Mouse (Mus musculus) CH12.LX (cell line): ENCODE measurements around the gene Thrb. TPM values are rescaled to one million over a fixed set of nuclear protein-coding genes. Genes with fewer than 3 reads are reported as not detected.

ENCODE experiments used
- DNase-seq: peaks from one replicate; pipeline ENCODE4 v3.0.0-alpha.2; 2013; ENCODE audit errors: extremely low read depth
- H3K27ac ChIP-seq: 2 replicates; pipeline ENCODE4 v1.5.1; 2012; ENCODE audit warnings: low read depth, mild to moderate bottlenecking, control low read depth, moderate library complexity; ENCODE audit not compliant: insufficient read depth
- H3K27me3 ChIP-seq: replicated peaks from 2 replicates; pipeline ENCODE3; 2012; ENCODE audit warnings: inconsistent platforms
- H3K36me3 ChIP-seq, 2 experiments: replicated peaks in 1 of 2; 2 replicates each; pipeline versions ENCODE3 to v1.6.1; 2012; ENCODE audit warnings: inconsistent platforms in 1 of 2, low read length in 1 of 2, mild to moderate bottlenecking in 1 of 2, mixed read lengths in 1 of 2, moderate library complexity in 1 of 2; ENCODE audit not compliant: control insufficient read depth in 1 of 2, insufficient read depth in 1 of 2
- H3K4me1 ChIP-seq, 2 experiments: 2 replicates each; pipeline ENCODE4 v1.6.1; 2012; ENCODE audit warnings: inconsistent platforms in 1 of 2, moderate library complexity in 1 of 2; ENCODE audit not compliant: insufficient read depth in 2 of 2, control insufficient read depth in 1 of 2
- H3K4me2 ChIP-seq: 2 replicates; pipeline ENCODE4 v1.6.1; 2012; ENCODE audit warnings: low read depth, mild to moderate bottlenecking, control low read depth; ENCODE audit not compliant: poor library complexity, insufficient read depth, severe bottlenecking
- H3K4me3 ChIP-seq, 3 experiments: fragments of 150-350 bp in 1 of 3; sonication (generic) in 1 of 3; replicated peaks in 1 of 3; 2 replicates each; pipeline versions ENCODE3 to v1.5.1; 2011 to 2012; ENCODE audit warnings: low read depth in 2 of 3, low read length in 2 of 3, mild to moderate bottlenecking in 2 of 3, moderate library complexity in 2 of 3, control low read depth in 1 of 3, improper control_type of control experiment in 1 of 3, inconsistent platforms in 1 of 3, mixed read lengths in 1 of 3; ENCODE audit not compliant: poor library complexity in 1 of 3
- H3K79me2 ChIP-seq: replicated peaks from 2 replicates; pipeline ENCODE4 v1.6.1; 2012; ENCODE audit warnings: mild to moderate bottlenecking, moderate library complexity; ENCODE audit not compliant: control insufficient read depth, poor library complexity, insufficient read depth, severe bottlenecking; ENCODE audit errors: extremely low read depth
- H3K9ac ChIP-seq: 2 replicates; pipeline ENCODE4 v1.6.1; 2012; ENCODE audit warnings: low read depth, mild to moderate bottlenecking, control low read depth, moderate library complexity; ENCODE audit not compliant: insufficient read depth
- H3K9me3 ChIP-seq: replicated peaks from 2 replicates; pipeline ENCODE3; 2012; ENCODE audit warnings: low read length, inconsistent platforms, mixed read lengths
- CHD2 ChIP-seq: IDR thresholded peaks from 2 replicates; pipeline ENCODE4 v1.6.1; 2011; ENCODE audit warnings: low read length, improper control_type of control experiment
- CTCF ChIP-seq, 2 experiments: IDR thresholded peaks in 1 of 2; conservative IDR thresholded peaks in 1 of 2; 2 replicates each; pipeline ENCODE4 v1.5.1; 2011 to 2012; ENCODE audit warnings: low read depth in 2 of 2, low read length in 2 of 2, improper control_type of control experiment in 1 of 2, inconsistent platforms in 1 of 2, mild to moderate bottlenecking in 1 of 2, moderate library complexity in 1 of 2
- ELF1 ChIP-seq: IDR thresholded peaks from 2 replicates; pipeline ENCODE4 v1.6.1; 2014; ENCODE audit warnings: low read depth, mild to moderate bottlenecking, inconsistent platforms, low read length, improper control_type of control experiment
- GABPA ChIP-seq: IDR thresholded peaks from 2 replicates; pipeline ENCODE4 v1.6.1; 2012; ENCODE audit warnings: low read depth, low read length, improper control_type of control experiment, inconsistent platforms; ENCODE audit not compliant: insufficient replicate concordance
- HCFC1 ChIP-seq: IDR thresholded peaks from 2 replicates; pipeline ENCODE4 v1.6.1; 2012; ENCODE audit warnings: low read depth, mild to moderate bottlenecking, inconsistent platforms, low read length, improper control_type of control experiment
- IRF4 ChIP-seq: IDR thresholded peaks from 2 replicates; pipeline ENCODE4 v1.6.1; 2014; ENCODE audit warnings: low read depth, mild to moderate bottlenecking, inconsistent platforms, low read length, improper control_type of control experiment
- JUND ChIP-seq: conservative IDR thresholded peaks from 2 replicates; pipeline ENCODE4 v1.6.1; 2011; ENCODE audit warnings: low read depth, low read length, improper control_type of control experiment
- KAT2A ChIP-seq: IDR thresholded peaks from 2 replicates; pipeline ENCODE4 v1.6.1; 2012; ENCODE audit warnings: low read length, improper control_type of control experiment, inconsistent platforms; ENCODE audit not compliant: insufficient replicate concordance
- MAFK ChIP-seq: IDR thresholded peaks from 2 replicates; pipeline ENCODE4 v1.6.1; 2011; ENCODE audit warnings: low read length, improper control_type of control experiment; ENCODE audit not compliant: insufficient replicate concordance
- MAX ChIP-seq: IDR thresholded peaks from 2 replicates; pipeline ENCODE4 v1.6.1; 2011; ENCODE audit warnings: low read length, improper control_type of control experiment
- MAZ ChIP-seq: IDR thresholded peaks from 2 replicates; pipeline ENCODE4 v1.6.1; 2012; ENCODE audit warnings: low read depth, mild to moderate bottlenecking, inconsistent platforms, low read length, improper control_type of control experiment, moderate library complexity
- MEF2A ChIP-seq: IDR thresholded peaks from 2 replicates; pipeline ENCODE4 v1.6.1; 2014; ENCODE audit warnings: low read depth, mild to moderate bottlenecking, inconsistent platforms, low read length, improper control_type of control experiment, borderline replicate concordance
- MYC ChIP-seq: IDR thresholded peaks from 2 replicates; pipeline ENCODE4 v1.6.1; 2011; ENCODE audit warnings: low read depth, mild to moderate bottlenecking, improper control_type of control experiment, low read length
- NELFE ChIP-seq: IDR thresholded peaks from 2 replicates; pipeline ENCODE4 v1.6.1; 2011; ENCODE audit warnings: low read depth, low read length, improper control_type of control experiment
- NRF1 ChIP-seq: IDR thresholded peaks from 2 replicates; pipeline ENCODE4 v1.6.1; 2014; ENCODE audit warnings: low read depth, mild to moderate bottlenecking, inconsistent platforms, low read length, improper control_type of control experiment, moderate library complexity
- PAX5 ChIP-seq: IDR thresholded peaks from 2 replicates; pipeline ENCODE4 v1.6.1; 2012; ENCODE audit warnings: low read length, inconsistent platforms, mixed read lengths
- POLR2AphosphoS2 ChIP-seq: IDR thresholded peaks from 2 replicates; pipeline ENCODE4 v1.6.1; 2011; ENCODE audit warnings: low read depth, low read length, improper control_type of control experiment
- RAD21 ChIP-seq: IDR thresholded peaks from 2 replicates; pipeline ENCODE4 v1.6.1; 2011; ENCODE audit warnings: low read depth, mild to moderate bottlenecking, low read length, improper control_type of control experiment, moderate library complexity
- SIN3A ChIP-seq: IDR thresholded peaks from 2 replicates; pipeline ENCODE4 v1.6.1; 2012; ENCODE audit warnings: low read length, improper control_type of control experiment, inconsistent platforms
- SMC3 ChIP-seq: IDR thresholded peaks from 2 replicates; pipeline ENCODE4 v1.6.1; 2011; ENCODE audit warnings: low read depth, low read length, improper control_type of control experiment
- TCF12 ChIP-seq: IDR thresholded peaks from 2 replicates; pipeline ENCODE4 v1.6.1; 2014; ENCODE audit warnings: low read depth, mild to moderate bottlenecking, inconsistent platforms, low read length, improper control_type of control experiment
- ZC3H11A ChIP-seq: IDR thresholded peaks from 2 replicates; pipeline ENCODE4 v1.6.1; 2012; ENCODE audit warnings: low read depth, mild to moderate bottlenecking, inconsistent platforms, low read length, improper control_type of control experiment
- ZMIZ1 ChIP-seq: IDR thresholded peaks from 2 replicates; pipeline ENCODE4 v1.6.1; 2012; ENCODE audit warnings: low read depth, mild to moderate bottlenecking, inconsistent platforms, low read length, improper control_type of control experiment
- dilution Hi-C: fragments of 300-500 bp; cut with MboI; formaldehyde crosslinking; loops from 2 replicates; pipeline ENCODE4 v1.14.3; 2020; ENCODE audit warnings: low sequenced_read_pairs; ENCODE audit not compliant: extremely low pct_unique_long_range_greater_than_20kb, extremely low pct_ligation_motif_present
- in situ Hi-C: fragments of 300-500 bp; cut with MboI; formaldehyde crosslinking; loops from 3 replicates; pipeline ENCODE4 v1.14.3; 2019; ENCODE audit warnings: low sequenced_read_pairs, low pct_ligation_motif_present, low pct_unique_long_range_greater_than_20kb, mixed read lengths
- polyA plus RNA-seq: library from polyadenylated mRNA; unstranded; fragments of >175 nt; gene quantifications from 2 replicates; pipeline ENCODE4 v1.2.1, GENCODE M21; 2012; ENCODE audit warnings: low read depth; ENCODE audit not compliant: insufficient read length
- total RNA-seq, 2 experiments: library from RNA; depleted of rRNA; stranded (reverse); fragments of 300-350 nt in 1 of 2; fragments of >200 nt in 1 of 2; gene quantifications; 2 replicates each; pipeline ENCODE4 v1.2.3; 2012 to 2014

Thrb gene
- total and polyA plus RNA-seq, 3 experiments = 0.56 to 1.6 (median 0.60) TPM

DNA sequence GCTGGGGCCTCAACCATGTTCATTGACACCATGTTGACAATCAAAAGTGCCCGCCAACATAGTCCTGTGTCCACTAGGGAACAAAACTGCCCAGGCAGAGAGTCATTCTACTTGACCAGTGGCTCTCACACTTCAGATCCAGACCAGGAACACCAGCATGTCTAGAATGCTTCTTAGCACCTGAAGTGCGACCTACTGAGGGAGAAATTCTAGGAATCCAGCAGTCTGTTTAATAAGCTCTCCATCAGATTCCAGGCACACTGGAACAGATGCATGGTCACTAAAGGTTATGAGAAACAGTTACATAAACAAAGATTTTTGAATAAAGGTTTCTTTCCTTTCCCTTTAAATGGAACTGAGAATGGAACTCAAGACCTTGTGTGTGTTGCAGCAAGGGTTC is 192.2 kb downstream of the Thrb start:
- Histone ChIP-seq H3K27me3 (no peaks in the 10 kb centered on the region), H3K36me3 (no peaks in the 10 kb centered on the region), H3K4me1 (no peaks in the 10 kb centered on the region), H3K4me2 (no peak overlapping the region), H3K79me2 (no peaks in the 10 kb centered on the region), H3K9ac (no peak overlapping the region), H3K4me3 (no peak overlapping the region), H3K9me3 (no peaks in the 10 kb centered on the region), H3K27ac (no peak overlapping the region)
- dilution Hi-C loops (no loop called here), in situ Hi-C loops (no loop called here)
- TF ChIP-seq KAT2A = no peak
- no peak for TF ChIP-seq NRF1
- no peak for TF ChIP-seq TCF12
- no peak for DNase-seq

DNA sequence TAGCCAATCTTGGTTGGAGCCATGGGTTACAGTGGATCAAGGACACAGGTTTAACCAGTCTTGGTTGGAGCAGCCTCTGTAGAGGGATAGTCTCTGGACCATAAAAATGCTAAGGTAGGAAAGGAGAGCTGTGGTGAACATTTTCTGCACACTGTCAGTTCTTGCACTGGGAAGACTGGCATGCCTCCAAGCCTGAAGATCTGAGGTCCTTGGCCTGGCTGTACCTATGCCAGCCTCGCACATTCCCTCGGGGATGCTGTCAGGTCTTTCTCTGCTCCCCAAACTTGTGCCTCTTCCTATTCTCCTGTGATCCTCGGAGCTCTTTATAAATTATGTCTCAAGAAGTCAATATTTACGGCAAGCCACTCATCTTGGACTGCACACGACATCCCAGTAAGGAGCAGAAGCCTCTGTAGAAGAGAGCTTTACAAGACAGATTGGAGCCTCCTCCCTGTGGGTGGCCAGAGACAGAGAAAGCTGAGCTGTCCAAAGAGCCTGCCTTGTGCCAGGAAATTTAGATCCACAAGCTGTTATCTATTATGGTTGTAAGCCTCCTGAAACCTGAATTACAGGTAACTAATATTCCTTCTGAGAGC is 199.8 kb downstream of the Thrb start:
- Histone ChIP-seq H3K27me3 (no peaks in the 10 kb centered on the region), H3K9ac (no peak overlapping the region), H3K27ac (no peak overlapping the region), H3K4me2 (no peak overlapping the region), H3K79me2 (no peaks in the 10 kb centered on the region), H3K9me3 (no peaks in the 10 kb centered on the region)
- dilution Hi-C loops (no loop called here), in situ Hi-C loops (no loop called here)
- no peak for DNase-seq
- no peak for TF ChIP-seq PAX5
- no peak for TF ChIP-seq RAD21
- no peak for TF ChIP-seq MYC
- TF ChIP-seq MEF2A = no peak
- no peak for TF ChIP-seq SIN3A
- no peak for TF ChIP-seq JUND
- no peak for TF ChIP-seq NELFE
- no peak for TF ChIP-seq CTCF (conservative IDR thresholded peaks at IDR 0.05 in 1 of 2, IDR thresholded peaks at IDR 0.05 in 1 of 2; ENCODE audit: low read depth in 2 of 2, low read length in 2 of 2)
- TF ChIP-seq, all 38 proteins: peak for 0
- Histone ChIP-seq H3K36me3 (no peaks in the 10 kb centered on the region), H3K4me3 (no peak overlapping the region), H3K4me1 (peaks cover 0 to 11% of the 10 kb centered on the region in 2 experiments; a peak in 2 of 4 replicates)

DNA sequence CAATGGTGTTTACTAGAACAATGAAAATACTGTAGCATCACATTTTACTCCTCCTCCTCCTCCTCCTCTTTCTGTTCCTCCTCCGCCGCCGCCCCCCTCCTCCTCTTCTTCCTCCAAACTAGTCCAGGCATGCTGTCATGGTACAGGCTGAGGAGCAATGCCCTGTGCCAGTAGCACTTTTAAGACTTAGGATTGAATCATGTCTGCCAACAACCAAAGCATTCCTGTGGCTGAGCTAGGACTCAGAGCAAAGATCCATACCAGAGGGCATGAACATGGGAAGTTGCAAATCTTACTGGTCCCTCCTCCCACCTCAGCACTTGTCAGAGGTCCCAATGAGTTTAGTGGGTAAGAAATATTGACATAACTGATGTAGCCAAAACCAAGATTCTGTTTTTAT is 202.6 kb downstream of the Thrb start:
- no peak overlapping the region for H3K4me3 ChIP-seq
- H3K36me3 ChIP-seq = no peaks in the 10 kb centered on the region
- H3K9ac ChIP-seq = no peak overlapping the region
- TF ChIP-seq RAD21 (no peak), MEF2A (no peak), ELF1 (no peak), CTCF (conservative IDR thresholded peaks at IDR 0.05 in 1 of 2, IDR thresholded peaks at IDR 0.05 in 1 of 2; ENCODE audit: low read depth in 2 of 2, low read length in 2 of 2) (no peak), HCFC1 (no peak), CHD2 (no peak), MAFK (no peak), NELFE (no peak), SMC3 (no peak), MAZ (no peak), ZMIZ1 (no peak), NRF1 (no peak), JUND (no peak), IRF4 (no peak), MAX (no peak), GABPA (no peak), TCF12 (no peak), SIN3A (no peak), ZC3H11A (no peak), POLR2AphosphoS2 (no peak)
- TF ChIP-seq, all 38 proteins: peak for 0
- H3K27me3 ChIP-seq = no peaks in the 10 kb centered on the region
- DNase-seq = no peak
- in situ Hi-C loops = no loop called here
- H3K4me2 ChIP-seq = 0 out of 2 replicates have a peak overlapping the region, but pooled peaks have one; percentile 2
- H3K27ac ChIP-seq = no peak overlapping the region
- peaks cover 0 to 11% of the 10 kb centered on the region in 2 experiments; a peak in 2 of 4 replicates for H3K4me1 ChIP-seq
- H3K9me3 ChIP-seq = no peaks in the 10 kb centered on the region
- dilution Hi-C loops = no loop called here
- H3K79me2 ChIP-seq = no peaks in the 10 kb centered on the region
